Mouse (Mus musculus): ENCODE data around the gene Prrc2a.

Gene Prrc2a

DNA sequence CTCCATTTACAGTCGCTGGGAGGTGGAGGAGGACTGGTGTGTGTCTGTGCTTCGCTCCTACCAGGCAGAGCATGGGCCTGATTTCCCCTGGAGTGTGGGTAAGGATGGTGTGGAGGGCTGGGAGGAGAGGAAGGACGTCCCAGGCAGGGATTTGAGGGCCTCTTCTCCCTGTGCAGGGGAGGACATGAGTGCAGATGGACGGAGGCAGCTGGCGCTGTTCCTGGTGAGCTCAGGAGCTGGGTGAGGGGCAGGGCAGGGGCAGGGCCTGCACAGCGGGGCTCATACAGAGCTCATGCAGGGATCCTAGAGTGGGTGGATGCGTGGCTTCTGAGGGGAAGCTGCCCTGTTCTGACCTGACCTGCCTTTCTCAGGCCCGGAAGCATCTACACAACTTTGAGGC lies 62.4 kb downstream of the Prrc2a start:
- peak; percentile 74 for DNase-seq (ENCODE audit: low spot score)

DNA sequence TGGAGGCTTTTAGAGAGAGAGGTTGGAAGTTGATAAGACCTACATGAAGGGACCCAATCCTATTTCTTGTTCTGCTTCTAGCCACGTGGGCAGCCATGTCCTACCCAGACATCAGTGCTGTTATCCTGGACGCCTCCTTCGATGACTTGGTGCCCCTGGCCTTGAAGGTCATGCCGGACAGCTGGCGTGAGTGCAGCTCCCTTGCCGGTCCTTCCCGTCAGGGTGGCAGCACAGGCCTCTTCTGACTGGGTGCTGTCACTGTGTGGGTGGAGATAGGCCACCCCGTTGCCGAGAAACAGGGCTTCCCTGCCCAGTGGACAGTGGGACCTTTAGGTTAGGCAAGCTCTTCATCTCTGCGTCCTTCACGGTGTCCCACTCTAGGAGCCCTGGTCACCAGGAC lies 63.5 kb downstream of the Prrc2a start:
- DNase-seq (ENCODE audit: low spot score) = no peak

DNA sequence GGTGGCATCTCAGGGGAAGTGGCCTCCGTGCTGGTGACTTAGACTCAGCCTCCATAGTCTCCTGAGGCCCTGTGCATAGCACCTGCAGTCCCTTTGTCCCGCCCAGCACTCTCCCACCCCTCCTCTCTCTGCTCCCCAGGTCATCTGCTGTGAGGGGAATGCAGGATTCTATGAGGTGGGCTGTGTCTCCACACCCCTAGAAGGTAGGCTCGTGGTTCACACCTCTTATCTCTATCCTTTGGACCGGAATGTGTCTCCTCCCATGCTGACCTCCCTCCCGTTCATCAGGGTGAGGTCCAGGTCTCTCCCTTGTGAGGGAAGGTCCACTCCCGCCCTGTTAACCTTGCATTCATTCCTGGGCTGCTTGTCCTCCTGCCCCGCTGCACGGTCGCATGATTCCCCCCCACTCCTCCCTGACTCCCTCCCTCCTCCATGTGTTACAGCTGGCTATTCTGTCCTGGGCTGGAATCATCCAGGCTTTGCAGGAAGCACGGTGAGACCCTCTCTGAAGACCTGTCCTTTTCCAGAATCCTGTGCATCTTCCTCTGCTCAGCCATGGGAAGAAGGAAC lies 64.4 kb downstream of the Prrc2a start:
- DNase-seq (ENCODE audit: low spot score) = no peak
